Mouse (Mus musculus): Measurements from ENCODE around the gene Umodl1. TPM values are rescaled to one million over a fixed set of nuclear protein-coding genes. Genes with fewer than 3 reads are reported as not detected.

The Umodl1 gene
- not detected for polyA plus RNA-seq (2017; shearing (Covaris generic))

DNA sequence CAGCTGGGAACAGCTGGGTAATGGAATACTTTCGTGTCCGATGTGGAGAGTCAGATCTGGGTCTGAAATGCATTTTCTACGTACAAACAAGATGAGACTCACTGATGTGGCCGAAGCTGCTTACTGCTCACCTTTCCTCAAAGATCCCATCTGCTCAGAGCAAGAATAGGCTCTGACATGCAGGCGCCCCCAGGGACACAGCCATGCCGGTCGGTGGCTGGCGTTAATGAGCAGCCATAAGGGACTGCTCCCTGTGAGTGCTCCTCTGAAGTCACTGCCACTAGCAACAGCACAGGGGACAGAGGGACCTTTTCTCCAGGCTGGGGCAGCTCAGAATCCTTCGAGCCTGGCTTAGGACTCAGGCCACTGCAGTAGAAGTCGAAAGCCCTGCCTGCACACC is at the start of gene Umodl1:
Gene Umodl1, plus strand, starts transcription at position 301 of the 400 bp plus-strand sequence.

GRCm38 (mm10) chr17:31057151-31057890 is 102.9 kb downstream of the Umodl1 start, which contains the start of gene Abcg1:
Abcg1 (plus strand) TSS chr17:31057675.

Other genes starting within 250 kb of the Umodl1 start
- 0.20 TPM for gene Glp1r, start 52.8 kb upstream of the Umodl1 start, polyA plus RNA-seq (2017; shearing (Covaris generic))
- gene Abcg1, start 103.0 kb downstream of the Umodl1 start, polyA plus RNA-seq (2017; shearing (Covaris generic)), result 45.5 TPM
- gene Tff3, start 175.0 kb downstream of the Umodl1 start, polyA plus RNA-seq (2017; shearing (Covaris generic)), result not detected
- not detected for gene Tff2, start 189.6 kb downstream of the Umodl1 start, polyA plus RNA-seq (2017; shearing (Covaris generic))
- gene Tff1, start 210.6 kb downstream of the Umodl1 start, polyA plus RNA-seq (2017; shearing (Covaris generic)), result not detected
- 1.2 TPM for gene Tmprss3, start 244.3 kb downstream of the Umodl1 start, polyA plus RNA-seq (2017; shearing (Covaris generic))